Mouse (Mus musculus) B cell, adult 62 days (primary cell): ENCODE data around the gene Dhx37. TPM values are rescaled to one million over a fixed set of nuclear protein-coding genes. Genes with fewer than 3 reads are reported as not detected.

Experiments
- total RNA-seq: library from RNA; stranded (reverse); gene quantifications from 4 replicates; pipeline ENCODE4 v1.2.4, GENCODE M21; 2023

Dhx37 gene
- total RNA-seq: 24.0 to 30.9 TPM (median 28.0 TPM) in 4 replicates

GRCm38 (mm10) chr5:125433793-125434337 lies at the start of gene Dhx37:
Gene Dhx37, minus strand, starts transcription at chr5:125434121.

GRCm38 (mm10) chr5:125475601-125476285 lies 41.8 kb upstream of the Dhx37 start, which contains the start of gene Aacs:
Gene Aacs, plus strand, starts transcription at chr5:125475814.

GRCm38 (mm10) chr5:125441234-125442114 lies 7.6 kb upstream of the Dhx37 start, which contains the start of gene Bri3bp:
Gene Bri3bp, plus strand, starts transcription at chr5:125441568.

GRCm38 (mm10) chr5:125389579-125390441 lies 44.1 kb downstream of the Dhx37 start, which contains the start of gene Ubc:
Gene Ubc, minus strand, starts transcription at chr5:125390202.

GRCm38 (mm10) chr5:125389131-125389578 lies 44.8 kb downstream of the Dhx37 start, which contains the start of gene Gm10382:
Gene Gm10382, plus strand, starts transcription at chr5:125389322.

Other genes with a start within 250 kb of the Dhx37 start
- 11.5 to 17.2 TPM (median 14.0 TPM) in 4 replicates for gene Scarb1, start 93.0 kb downstream of the Dhx37 start, total RNA-seq
- gene Gm10382, start 44.8 kb downstream of the Dhx37 start, total RNA-seq: 0.48 TPM in 1 of 4 replicates, not detected in the others
- gene Ubc, start 43.9 kb downstream of the Dhx37 start, total RNA-seq: 2,156 to 2,380 TPM (median 2,273 TPM) in 4 replicates
- 30.2 to 35.7 TPM (median 33.7 TPM) in 4 replicates for gene Bri3bp, start 7.4 kb upstream of the Dhx37 start, total RNA-seq
- gene Aacs, start 41.7 kb upstream of the Dhx37 start, total RNA-seq: 22.9 to 34.2 TPM (median 26.7 TPM) in 4 replicates
- not detected in 4 replicates for gene Tmem132b, start 97.7 kb upstream of the Dhx37 start, total RNA-seq